Mouse (Mus musculus): ENCODE measurements around the gene Lrrc29. TPM values are rescaled to one million over a fixed set of nuclear protein-coding genes. Genes with fewer than 3 reads are reported as not detected.

The Lrrc29 gene
- polyA plus RNA-seq, 1 experiment from 2014 or later, result 1.3 TPM

GRCm38 (mm10) chr8:105315073-105315769, 10.9 kb downstream of the Lrrc29 start:
- H3K27ac ChIP-seq (replicated peaks), result no peak overlapping the region
- H3K4me3 ChIP-seq, result no peak overlapping the region
- H3K4me1 ChIP-seq, result peaks cover 6% of the 10 kb centered on the region
- 88% methylated on average over 18 of the region's 18 CpGs for WGBS
- H3K27me3 ChIP-seq (replicated peaks; ENCODE audit: low read depth, poor library complexity, severe bottlenecking), result no peaks in the 10 kb centered on the region
- no peaks in the 10 kb centered on the region for H3K9me3 ChIP-seq
- no peak for DNase-seq (ENCODE audit: low spot score)
- H3K36me3 ChIP-seq (replicated peaks), result peaks cover 93% of the 10 kb centered on the region

GRCm38 (mm10) chr8:105313622-105314402, 12.3 kb downstream of the Lrrc29 start:
- Histone ChIP-seq H3K9me3 (no peaks in the 10 kb centered on the region), H3K27me3 (replicated peaks; ENCODE audit: low read depth, poor library complexity, severe bottlenecking) (no peaks in the 10 kb centered on the region)

GRCm38 (mm10) chr8:105312891-105313481, 13.1 kb downstream of the Lrrc29 start:
- 90% methylated on average over 8 of the region's 8 CpGs for WGBS
- no peaks in the 10 kb centered on the region for H3K9me3 ChIP-seq
- no peak overlapping the region for H3K4me3 ChIP-seq
- DNase-seq (ENCODE audit: low spot score), result no peak
- peaks cover 6% of the 10 kb centered on the region for H3K4me1 ChIP-seq
- H3K27me3 ChIP-seq (replicated peaks; ENCODE audit: low read depth, poor library complexity, severe bottlenecking), result no peaks in the 10 kb centered on the region
- no peak overlapping the region for H3K27ac ChIP-seq (replicated peaks)
- peaks cover 93% of the 10 kb centered on the region for H3K36me3 ChIP-seq (replicated peaks)

More at GRCm38 (mm10) chr8:105313622-105314402, 12.3 kb downstream of the Lrrc29 start:
- 79% methylated on average over 9 of the region's 9 CpGs for WGBS
- DNase-seq (ENCODE audit: low spot score), result no peak
- no peak overlapping the region for H3K4me3 ChIP-seq
- peaks cover 93% of the 10 kb centered on the region for H3K36me3 ChIP-seq (replicated peaks)
- peaks cover 6% of the 10 kb centered on the region for H3K4me1 ChIP-seq
- 0 out of 2 replicates have a peak overlapping the region, but pooled peaks have one; percentile 25 for H3K27ac ChIP-seq (replicated peaks)

GRCm38 (mm10) chr8:105311718-105312117, 14.4 kb downstream of the Lrrc29 start:
- DNase-seq (ENCODE audit: low spot score), result no peak
- 80% methylated on average over 1 of the region's 1 CpGs for WGBS
- Histone ChIP-seq H3K9me3 (no peaks in the 10 kb centered on the region), H3K4me3 (no peak overlapping the region), H3K36me3 (replicated peaks) (peaks cover 100% of the 10 kb centered on the region), H3K27ac (replicated peaks) (no peak overlapping the region), H3K27me3 (replicated peaks; ENCODE audit: low read depth, poor library complexity, severe bottlenecking) (no peaks in the 10 kb centered on the region), H3K4me1 (peaks cover 8% of the 10 kb centered on the region)

- DNase-seq (ENCODE audit: low spot score), result no peak
- Histone ChIP-seq H3K4me1 (peaks cover 24% of the 10 kb centered on the region), H3K9me3 (no peaks in the 10 kb centered on the region), H3K36me3 (replicated peaks) (peaks cover 88% of the 10 kb centered on the region), H3K27ac (replicated peaks) (no peak overlapping the region), H3K4me3 (no peak overlapping the region), H3K27me3 (replicated peaks; ENCODE audit: low read depth, poor library complexity, severe bottlenecking) (no peaks in the 10 kb centered on the region)
- 87% methylated on average over 8 of the region's 8 CpGs for WGBS
These were observed 16.0 kb downstream of the Lrrc29 start for GRCm38 (mm10) chr8:105310118-105310517.

GRCm38 (mm10) chr8:105309142-105309847, 16.8 kb downstream of the Lrrc29 start:
- H3K4me1 ChIP-seq, result peaks cover 32% of the 10 kb centered on the region
- no peaks in the 10 kb centered on the region for H3K9me3 ChIP-seq
- H3K36me3 ChIP-seq (replicated peaks), result peaks cover 87% of the 10 kb centered on the region
- H3K27me3 ChIP-seq (replicated peaks; ENCODE audit: low read depth, poor library complexity, severe bottlenecking), result no peaks in the 10 kb centered on the region
- no peak overlapping the region for H3K4me3 ChIP-seq
- 80% methylated on average over 15 of the region's 15 CpGs for WGBS
- H3K27ac ChIP-seq (replicated peaks), result no peak overlapping the region
- no peak for DNase-seq (ENCODE audit: low spot score)

GRCm38 (mm10) chr8:105308428-105308827, 17.6 kb downstream of the Lrrc29 start:
- WGBS, result 94% methylated on average over 10 of the region's 10 CpGs
- H3K9me3 ChIP-seq, result no peaks in the 10 kb centered on the region
- H3K4me1 ChIP-seq, result peaks cover 27% of the 10 kb centered on the region
- no peak overlapping the region for H3K4me3 ChIP-seq
- no peak overlapping the region for H3K27ac ChIP-seq (replicated peaks)
- no peaks in the 10 kb centered on the region for H3K27me3 ChIP-seq (replicated peaks; ENCODE audit: low read depth, poor library complexity, severe bottlenecking)
- peaks cover 87% of the 10 kb centered on the region for H3K36me3 ChIP-seq (replicated peaks)
- no peak for DNase-seq (ENCODE audit: low spot score)

GRCm38 (mm10) chr8:105307670-105308069, 18.4 kb downstream of the Lrrc29 start:
- H3K27me3 ChIP-seq (replicated peaks; ENCODE audit: low read depth, poor library complexity, severe bottlenecking), result no peaks in the 10 kb centered on the region
- peaks cover 87% of the 10 kb centered on the region for H3K36me3 ChIP-seq (replicated peaks)
- 93% methylated on average over 13 of the region's 13 CpGs for WGBS
- H3K27ac ChIP-seq (replicated peaks), result no peak overlapping the region
- peaks cover 27% of the 10 kb centered on the region for H3K4me1 ChIP-seq
- no peaks in the 10 kb centered on the region for H3K9me3 ChIP-seq
- no peak for DNase-seq (ENCODE audit: low spot score)
- H3K4me3 ChIP-seq, result no peak overlapping the region

GRCm38 (mm10) chr8:105306146-105306691, 19.9 kb downstream of the Lrrc29 start:
- no peak for DNase-seq (ENCODE audit: low spot score)
- Histone ChIP-seq H3K36me3 (replicated peaks) (peaks cover 87% of the 10 kb centered on the region), H3K4me3 (peak overlapping the region; percentile 53), H3K27me3 (replicated peaks; ENCODE audit: low read depth, poor library complexity, severe bottlenecking) (no peaks in the 10 kb centered on the region), H3K9me3 (no peaks in the 10 kb centered on the region), H3K4me1 (peaks cover 27% of the 10 kb centered on the region), H3K27ac (replicated peaks) (peak overlapping the region; percentile 80)
- WGBS, result 55% methylated on average over 5 of the region's 5 CpGs

GRCm38 (mm10) chr8:105305211-105306145, 20.6 kb downstream of the Lrrc29 start, which contains the start of gene Elmo3:
Gene Elmo3 (plus strand): TSS chr8:105305601.
- peak; percentile 74 for DNase-seq (ENCODE audit: low spot score)
- Histone ChIP-seq H3K9me3 (no peaks in the 10 kb centered on the region), H3K36me3 (replicated peaks) (peaks cover 87% of the 10 kb centered on the region), H3K4me1 (peaks cover 27% of the 10 kb centered on the region), H3K27me3 (replicated peaks; ENCODE audit: low read depth, poor library complexity, severe bottlenecking) (no peaks in the 10 kb centered on the region), H3K27ac (replicated peaks) (peak within 1 kb of the TSS; percentile 80), H3K4me3 (peak within 1 kb of the TSS; percentile 53)
- 7% methylated on average over 29 of the region's 30 CpGs for WGBS

Measured in embryonic facial prominence, embryonic 10.5 days (tissue).